Mouse (Mus musculus) thymus, adult 2 months (tissue): ENCODE results near the gene Umad1.

Source experiments
- CTCF ChIP-seq: fragments of 200-500 bp; IDR thresholded peaks from 2 replicates; pipeline ENCODE4 v1.5.1; 2012; ENCODE audit warnings: mild to moderate bottlenecking, control low read depth, low read length, moderate library complexity, borderline replicate concordance; ENCODE audit not compliant: control insufficient read depth, poor library complexity, insufficient read depth; ENCODE audit errors: extremely low read depth
- POLR2A ChIP-seq: fragments of 200-500 bp; IDR thresholded peaks from 2 replicates; pipeline ENCODE4 v1.6.1; 2012; ENCODE audit warnings: mild to moderate bottlenecking, low read length, control low read depth, moderate library complexity; ENCODE audit not compliant: control insufficient read depth, poor library complexity, insufficient read depth; ENCODE audit errors: extremely low read depth

GRCm38 (mm10) chr6:8495827-8496222 is 236.7 kb downstream of the Umad1 start:
- TF ChIP-seq CTCF (no peak), POLR2A (no peak)
